11 mouse cellular contexts compared by ENCODE assay signal in the genomic region with DNA sequence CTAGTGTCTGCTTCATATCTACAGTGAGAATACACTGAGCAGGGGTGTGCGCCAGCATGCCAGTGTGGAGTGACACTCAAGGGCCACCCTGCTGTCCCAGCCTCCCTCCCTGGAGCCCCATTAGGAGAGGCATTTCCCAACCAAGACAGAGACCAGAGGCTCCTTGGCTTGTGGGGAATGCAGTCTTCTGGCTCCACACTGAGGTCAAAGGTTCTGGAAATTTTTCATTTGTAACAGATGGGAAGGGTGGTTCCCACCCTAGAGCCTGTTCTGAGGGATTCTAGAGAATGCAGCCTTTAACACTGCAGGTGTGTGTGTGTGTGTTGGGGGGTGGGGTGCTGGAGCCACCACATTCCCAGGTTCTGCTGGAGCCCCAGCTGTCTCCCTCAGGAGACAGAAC. TPM values are rescaled to one million over a fixed set of nuclear protein-coding genes. Genes with fewer than 3 reads are reported as not detected.
A peak's percentile ranks its signal among the peaks of the same experiment; 100 is the strongest.
DNase-seq lines count a peak whose midpoint lies in the region; ATAC-seq and TF ChIP-seq lines count a peak whose summit lies in the region.
"Had no signal": no experiment of that assay in that cellular context is flagged by ENCODE, and none has a peak within 500 bp of the region (broad histone marks: within the 10 kb centered on the region; RNA-seq: fewer than 3 reads in every experiment).

No protein-coding gene starts in this region.

- no peak overlapping the region for H3K4me2 ChIP-seq in kidney, embryonic 14.5 days (replicated peaks; ENCODE audit: low read depth, low read length)
- no peak overlapping the region for H3K4me2 ChIP-seq in liver, embryonic 16.5 days (ENCODE audit: low read depth, low read length)
- H3K4me2 ChIP-seq: forebrain, embryonic 12.5 days had no signal

- in situ Hi-C loops in Patski (cut with MboI; ENCODE audit: low pct_unique_long_range_greater_than_20kb), result no loop called here

- TF ChIP-seq CTCF in Patski (IDR thresholded peaks at IDR 0.05), result no peak

- ATAC-seq in Patski, result peak; percentile 36
- 0 out of 2 replicates have a peak, but pooled peaks have one; percentile 38 for ATAC-seq in kidney, embryonic 14.5 days (ENCODE audit: low FRiP score, low TSS enrichment)
- no peak for ATAC-seq in liver, embryonic 16.5 days (ENCODE audit: low read depth)

- DNase-seq in Patski (ENCODE audit: low read depth, low spot score), result no peak
- DNase-seq in adrenal gland, postnatal 14 days, result peak; percentile 48
- DNase-seq in spleen, postnatal 14 days (ENCODE audit: low spot score in 2 of 2), result no peak
- DNase-seq in thymus, postnatal 36 days, result no peak
- no peak for DNase-seq in midbrain, embryonic 10.5 days (ENCODE audit: low spot score)
- DNase-seq: cerebellum, adult 11 months; right cerebral cortex, postnatal 14 days had no signal

- WGBS in kidney, embryonic 14.5 days, result 88% methylated on average over 1 of the region's 1 CpGs
- 67% methylated on average over 1 of the region's 1 CpGs for WGBS in liver, embryonic 16.5 days (ENCODE audit: insufficient replicate concordance)
- 94% methylated on average over 1 of the region's 1 CpGs for WGBS in midbrain, embryonic 10.5 days

- no peaks in the 10 kb centered on the region for H3K4me1 ChIP-seq in kidney, embryonic 14.5 days (ENCODE audit: control insufficient read depth, insufficient read depth, low read length)
- H3K4me1 ChIP-seq in liver, embryonic 16.5 days (ENCODE audit: control insufficient read depth, low read depth, low read length), result peaks cover 10% of the 10 kb centered on the region
- H3K4me1 ChIP-seq in midbrain, embryonic 10.5 days, result peaks cover 18% of the 10 kb centered on the region
- H3K4me1 ChIP-seq: forebrain, embryonic 12.5 days had no signal

- no peaks in the 10 kb centered on the region for H3K36me3 ChIP-seq in kidney, embryonic 14.5 days (ENCODE audit: control insufficient read depth, insufficient read depth, low read length)
- H3K36me3 ChIP-seq in liver, embryonic 16.5 days (ENCODE audit: control insufficient read depth, insufficient read depth), result no peaks in the 10 kb centered on the region
- H3K36me3 ChIP-seq in midbrain, embryonic 10.5 days, result no peaks in the 10 kb centered on the region
- H3K36me3 ChIP-seq: forebrain, embryonic 12.5 days had no signal

- no peak overlapping the region for H3K4me3 ChIP-seq in kidney, embryonic 14.5 days (ENCODE audit: low read length)
- H3K4me3 ChIP-seq in liver, embryonic 16.5 days (ENCODE audit: low read depth, low read length), result no peak overlapping the region
- H3K4me3 ChIP-seq in midbrain, embryonic 10.5 days, result no peak overlapping the region
- H3K4me3 ChIP-seq: forebrain, embryonic 12.5 days had no signal

- no peak overlapping the region for H3K9ac ChIP-seq in kidney, embryonic 14.5 days (ENCODE audit: low read depth, low read length)
- 0 out of 2 replicates have a peak overlapping the region, but pooled peaks have one; percentile 15 for H3K9ac ChIP-seq in liver, embryonic 16.5 days (ENCODE audit: low read depth, low read length)
- H3K9ac ChIP-seq: forebrain, embryonic 12.5 days had no signal

- H3K27me3 ChIP-seq in Patski, result no peaks in the 10 kb centered on the region
- H3K27me3 ChIP-seq in kidney, embryonic 14.5 days (ENCODE audit: control insufficient read depth, insufficient read depth, low read length), result no peaks in the 10 kb centered on the region
- no peaks in the 10 kb centered on the region for H3K27me3 ChIP-seq in liver, embryonic 16.5 days (ENCODE audit: control insufficient read depth, insufficient read depth, low read depth, low read length)
- peaks cover 44% of the 10 kb centered on the region for H3K27me3 ChIP-seq in midbrain, embryonic 10.5 days (ENCODE audit: low read depth, poor library complexity, severe bottlenecking)

- CTCF ChIA-PET in Patski (lab: Charles Lee), result no interaction called here

- H3K9me3 ChIP-seq in kidney, embryonic 14.5 days (ENCODE audit: control insufficient read depth, low read length), result no peaks in the 10 kb centered on the region
- no peaks in the 10 kb centered on the region for H3K9me3 ChIP-seq in liver, embryonic 16.5 days (replicated peaks; ENCODE audit: control insufficient read depth, low read length)
- no peaks in the 10 kb centered on the region for H3K9me3 ChIP-seq in midbrain, embryonic 10.5 days (replicated peaks)
- H3K9me3 ChIP-seq: forebrain, embryonic 12.5 days had no signal

- H3K27ac ChIP-seq in kidney, embryonic 14.5 days (ENCODE audit: low read depth, low read length), result peak overlapping the region; percentile 39; the same call in 1 of the 2 replicates
- H3K27ac ChIP-seq in liver, embryonic 16.5 days (ENCODE audit: low read length), result peak overlapping the region; percentile 86
- H3K27ac ChIP-seq in midbrain, embryonic 10.5 days (replicated peaks), result no peak overlapping the region
- H3K27ac ChIP-seq: forebrain, embryonic 12.5 days had no signal

- POLR2A ChIA-PET in Patski (lab: Charles Lee), result no interaction called here

RNA-seq across cellular contexts. Expression of gene C130074G19Rik, which starts 11.5 kb away (rescaled TPM):
- 0.17 TPM for polyA plus RNA-seq in Patski (2021)
- 31.6 and 32.6 TPM in 2 replicates for total RNA-seq in adrenal gland, postnatal 14 days (2021)
- 2.2 and 2.3 TPM in 2 replicates for polyA plus RNA-seq in kidney, embryonic 14.5 days (2014; fragmentation: Nextera tagmentation; extraction: Ambion mirVana)
- polyA plus RNA-seq in liver, embryonic 16.5 days (2015; fragmentation: Nextera tagmentation; extraction: Ambion mirVana), result 1.9 and 2.0 TPM in 2 replicates
- 0.57 and 0.62 TPM in 2 replicates for polyA plus RNA-seq in midbrain, embryonic 10.5 days (2016; fragmentation: Nextera tagmentation; extraction: Ambion mirVana)
- total RNA-seq: monocyte, adult 5-6 weeks had no signal

RNA-seq across cellular contexts. Expression of gene Marc2, which starts 25.3 kb away (rescaled TPM):
- 251 TPM for polyA plus RNA-seq in Patski (2021)
- total RNA-seq in adrenal gland, postnatal 14 days (2021), result 269 and 327 TPM in 2 replicates
- 177 and 178 TPM in 2 replicates for polyA plus RNA-seq in kidney, embryonic 14.5 days (2014; fragmentation: Nextera tagmentation; extraction: Ambion mirVana)
- 222 and 226 TPM in 2 replicates for polyA plus RNA-seq in liver, embryonic 16.5 days (2015; fragmentation: Nextera tagmentation; extraction: Ambion mirVana)
- 85.7 and 93.7 TPM in 2 replicates for polyA plus RNA-seq in midbrain, embryonic 10.5 days (2016; fragmentation: Nextera tagmentation; extraction: Ambion mirVana)
